Mouse (Mus musculus) frontal cortex, postnatal 10 days (tissue): Measurements from ENCODE around the gene Maff.

Source experiments
- DNase-seq, 2 experiments: peaks; one replicate each; pipeline ENCODE4 v3.0.0; 2022; ENCODE audit warnings: low spot score in 2 of 2, mixed read lengths in 1 of 2

Maff gene

GRCm38 (mm10) chr15:79395281-79395680 lies 48.9 kb downstream of the Maff start:
- DNase-seq = no peak

GRCm38 (mm10) chr15:79396736-79397135 lies 50.3 kb downstream of the Maff start:
- DNase-seq = no peak

GRCm38 (mm10) chr15:79399231-79400052 lies 53.0 kb downstream of the Maff start:
- no peak for DNase-seq

GRCm38 (mm10) chr15:79400134-79400974 lies 53.9 kb downstream of the Maff start:
- no peak for DNase-seq

GRCm38 (mm10) chr15:79400975-79401365 lies 54.5 kb downstream of the Maff start:
- DNase-seq = no peak

- DNase-seq = no peak
Measured at GRCm38 (mm10) chr15:79402176-79402575, 55.8 kb downstream of the Maff start.

- DNase-seq = peak; percentile 73 to 86
Measured at GRCm38 (mm10) chr15:79402836-79403762, 56.7 kb downstream of the Maff start, which contains the start of gene Tmem184b. Gene Tmem184b (minus strand): TSS chr15:79403569.

- no peak for DNase-seq
Measured at GRCm38 (mm10) chr15:79403763-79404210, 57.4 kb downstream of the Maff start.

GRCm38 (mm10) chr15:79404277-79404676 lies 57.9 kb downstream of the Maff start:
- no peak for DNase-seq

- DNase-seq = no peak
Measured at GRCm38 (mm10) chr15:79406564-79406963, 60.1 kb downstream of the Maff start.
